Mouse (Mus musculus) inflammation-experienced regulatory T-cells, adult 16 weeks (primary cell): ENCODE measurements around the gene Msh6. TPM values are rescaled to one million over a fixed set of nuclear protein-coding genes. Genes with fewer than 3 reads are reported as not detected.

ENCODE experiments used
- polyA plus RNA-seq: library from polyadenylated mRNA; unstranded; fragments of 100-300 nt; shearing (Covaris generic); gene quantifications from one replicate; pipeline ENCODE4 v1.2.1, GENCODE M21; 2017

The Msh6 gene
- polyA plus RNA-seq, result 52.4 TPM

GRCm38 (mm10) chr17:87974629-87975228, at the start of gene Msh6:
Gene Msh6 (plus strand): TSS chr17:87975062.

Other genes with a start within 250 kb of the Msh6 start
- not detected for gene Kcnk12, start 177.1 kb upstream of the Msh6 start, polyA plus RNA-seq
- gene Rpl36-ps4, start 54.1 kb upstream of the Msh6 start, polyA plus RNA-seq, result not detected
- gene Fbxo11, start 90.2 kb downstream of the Msh6 start, polyA plus RNA-seq, result 10.6 TPM